Mouse (Mus musculus) mesoderm, embryonic 11.5 days (tissue): ENCODE measurements around the gene Padi3.

Experiments used
- DNase-seq: peaks from one replicate; pipeline ENCODE4 v3.0.0-alpha.2; 2012; ENCODE audit warnings: low read depth, low spot score

Padi3 gene

DNA sequence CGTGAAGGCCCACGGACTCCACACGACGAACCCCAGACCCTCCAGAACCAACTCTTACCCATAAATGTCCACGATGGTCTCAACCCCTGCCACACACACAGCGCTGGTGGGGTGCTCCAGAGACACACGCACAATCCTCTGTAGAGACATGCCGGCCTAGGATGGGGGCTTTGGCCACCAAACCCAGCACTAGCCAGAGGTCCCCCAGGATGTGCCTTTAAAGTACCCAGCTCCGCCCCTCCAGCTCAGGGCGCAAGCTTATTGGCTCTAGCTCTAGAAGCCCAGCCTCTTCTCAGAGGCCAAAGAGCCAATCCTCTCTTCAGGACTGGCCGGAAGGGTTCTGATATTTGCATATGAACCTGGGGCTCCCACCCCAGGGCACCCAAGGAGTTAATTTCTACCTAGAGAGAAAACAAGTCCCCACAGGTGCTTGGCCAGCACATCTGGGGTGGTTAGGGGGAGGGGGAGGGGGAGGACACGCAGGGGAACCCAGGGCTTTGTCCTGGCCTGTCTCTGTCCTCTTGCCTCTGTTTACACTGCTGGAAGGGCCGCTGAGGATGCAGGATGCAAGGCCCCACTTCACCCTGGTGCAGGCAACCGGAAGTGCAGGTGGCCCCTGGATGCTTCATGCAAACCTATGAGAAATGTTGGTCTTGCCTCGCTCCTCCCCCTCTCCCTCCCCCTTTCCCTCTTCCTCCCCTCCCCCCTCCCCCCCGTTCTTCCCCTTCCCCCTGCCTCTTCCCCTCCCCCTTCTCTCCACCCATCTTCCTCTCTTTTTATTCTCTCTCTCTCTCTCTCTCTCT lies at the start of gene Padi3:
Gene Padi3 (minus strand): TSS at position 191 of the 803 bp plus-strand sequence.
- no peak for DNase-seq

DNA sequence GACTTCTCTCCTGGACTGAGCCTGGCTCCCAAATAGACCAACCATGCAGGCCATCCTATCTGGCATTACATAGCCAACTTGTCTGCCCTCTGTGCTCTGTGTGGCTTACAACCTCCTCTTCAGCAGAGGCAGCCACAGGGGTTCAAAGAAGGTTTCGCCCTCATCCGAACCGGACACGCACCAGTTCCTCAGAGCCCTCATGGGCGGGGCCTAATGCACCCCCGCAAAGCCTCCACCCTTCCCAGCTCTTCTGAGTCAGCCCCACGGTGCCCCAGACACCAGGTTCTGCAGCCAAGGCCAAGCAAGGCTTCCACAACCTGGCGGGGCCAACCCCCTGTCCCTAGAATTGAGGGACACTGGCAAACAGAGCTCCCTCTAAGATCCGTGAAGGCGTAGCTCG lies 48.8 kb upstream of the Padi3 start:
- DNase-seq: no peak

DNA sequence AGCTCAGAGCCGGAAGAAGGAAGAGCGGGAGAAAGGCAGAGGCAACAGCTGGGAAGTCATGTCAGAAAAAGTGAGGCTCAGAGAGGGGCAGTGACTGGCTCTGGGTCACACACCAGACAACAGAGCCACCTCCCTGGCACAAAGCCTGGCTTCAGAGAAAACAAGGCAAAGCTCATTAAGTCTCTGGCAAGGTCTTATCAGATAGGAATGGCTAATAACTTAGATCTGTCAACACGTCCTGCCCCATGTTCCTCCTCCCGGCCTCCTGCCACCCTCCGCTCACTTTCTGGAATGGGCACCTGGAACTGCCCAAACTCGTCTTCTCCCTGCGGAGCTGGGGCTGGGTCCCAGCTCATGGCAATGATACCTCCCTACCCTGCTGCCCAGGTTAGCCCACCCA lies 47.4 kb upstream of the Padi3 start:
- no peak for DNase-seq

DNA sequence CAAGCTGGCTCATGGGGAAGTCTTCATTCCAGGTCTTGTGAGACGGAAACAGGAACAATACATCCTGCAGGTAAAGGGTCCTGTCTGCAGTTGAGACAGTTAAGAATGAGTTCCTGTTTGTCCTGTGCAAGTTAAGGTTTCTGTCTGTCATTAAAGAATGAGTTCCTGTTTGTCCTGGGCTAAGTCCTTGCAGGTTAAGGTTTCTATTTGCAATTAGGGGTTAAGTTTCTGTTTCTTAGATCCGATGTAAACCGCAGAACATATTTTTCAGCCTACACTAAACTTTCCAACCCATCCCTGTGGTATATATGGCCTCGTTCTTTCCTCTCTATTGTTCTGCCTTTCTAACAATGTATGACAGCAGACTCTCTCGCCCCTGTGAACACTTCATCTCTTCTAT lies 46.6 kb upstream of the Padi3 start:
- DNase-seq: no peak

DNA sequence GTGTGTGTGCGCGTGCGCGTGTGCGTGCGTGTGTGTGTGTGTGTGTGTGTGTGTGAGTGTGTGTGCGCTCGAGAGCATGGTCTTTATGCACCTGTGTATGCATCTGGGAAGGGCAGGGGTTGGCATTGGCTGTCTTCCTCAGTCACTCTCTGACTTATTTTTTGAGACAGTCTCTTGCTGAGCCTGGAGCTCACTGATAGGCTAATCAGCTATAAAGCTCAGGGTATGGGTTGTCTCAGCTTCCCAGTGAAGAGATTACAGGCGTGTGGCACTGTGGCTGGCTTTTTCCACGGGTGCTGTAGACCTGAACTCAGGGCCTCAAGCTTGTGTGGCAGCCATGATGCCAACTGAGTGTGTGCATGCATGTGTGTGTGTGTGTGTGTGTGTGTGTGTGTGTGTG lies 44.7 kb upstream of the Padi3 start:
- no peak for DNase-seq

DNA sequence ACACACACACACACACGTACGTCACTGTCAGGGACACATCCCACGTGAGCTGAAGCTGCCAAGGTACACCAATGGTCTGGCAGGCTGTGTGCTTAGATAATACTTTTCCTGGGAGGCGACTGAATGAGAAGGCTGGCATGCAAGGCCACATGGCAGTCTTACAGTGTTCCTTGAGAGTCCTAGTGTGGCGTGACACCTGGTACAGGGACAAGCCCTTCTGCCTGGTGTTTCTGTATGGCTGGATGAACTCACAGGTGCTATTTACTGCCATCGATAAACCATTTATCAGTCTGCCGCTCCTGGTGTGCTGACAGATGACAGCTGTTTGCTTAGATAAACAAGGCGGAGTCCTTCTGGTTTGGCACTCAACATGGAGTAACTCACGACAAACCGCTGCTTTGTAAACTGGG lies 44.0 kb upstream of the Padi3 start:
- DNase-seq: no peak

DNA sequence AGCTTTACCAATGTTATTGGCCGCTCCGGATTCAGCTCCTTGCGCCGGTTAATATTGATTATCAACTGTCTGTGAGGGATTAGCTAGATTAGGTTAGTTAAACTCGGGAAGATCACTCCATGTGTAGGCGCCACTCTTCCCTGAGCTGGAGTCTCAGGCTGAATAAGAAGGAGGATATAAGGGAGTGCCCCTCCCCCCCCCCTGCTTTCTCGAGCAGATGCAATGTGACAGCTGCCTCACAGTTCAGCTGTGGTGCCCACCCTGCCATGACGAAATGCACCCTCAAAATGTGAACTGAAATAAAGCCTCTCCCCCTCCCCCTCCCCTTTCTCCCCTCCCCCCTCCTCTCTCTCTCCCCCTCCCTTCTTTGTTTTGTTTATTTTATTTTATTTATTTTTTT lies 43.2 kb upstream of the Padi3 start:
- DNase-seq: no peak

DNA sequence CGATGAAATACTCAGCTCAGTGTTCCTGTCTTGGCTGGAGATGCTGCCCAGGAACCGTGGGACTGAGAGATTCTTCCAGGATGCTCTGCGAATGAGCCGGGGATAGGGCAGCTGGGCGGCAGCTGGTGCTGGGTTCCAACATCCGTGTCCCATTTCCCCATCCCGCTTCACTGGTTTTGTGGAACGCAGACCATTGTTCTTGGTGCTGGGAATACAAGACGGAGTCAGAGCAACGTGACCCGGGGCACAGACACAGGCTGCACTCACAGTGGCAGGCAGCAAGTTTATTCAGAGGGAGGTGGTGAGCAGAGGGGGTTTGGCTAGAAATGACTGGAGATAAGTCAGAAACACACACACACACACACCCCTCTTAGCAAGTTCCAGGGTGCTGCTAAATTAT lies 38.9 kb upstream of the Padi3 start:
- no peak for DNase-seq

DNA sequence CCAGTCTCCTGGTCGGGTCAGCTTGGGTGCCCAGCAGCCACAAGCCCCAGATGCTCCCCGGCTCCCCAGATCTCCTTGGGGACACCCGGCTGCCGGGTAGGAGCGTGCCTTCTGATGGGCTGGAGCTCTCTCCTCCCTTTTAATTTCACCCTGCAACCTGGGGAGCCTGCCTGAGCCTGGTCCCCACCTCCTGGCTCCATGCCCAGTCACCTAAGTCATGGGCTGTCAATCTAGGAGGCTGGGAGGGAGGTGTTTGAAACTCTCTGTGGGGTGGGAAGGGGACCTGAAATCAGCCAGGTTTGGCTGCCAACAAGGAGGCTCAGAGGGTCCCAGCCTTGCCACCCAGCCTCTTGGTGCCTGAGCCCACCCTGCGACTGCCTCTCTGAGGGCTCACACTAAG lies 35.2 kb upstream of the Padi3 start, which contains the start of gene Padi1:
Gene Padi1 (minus strand): TSS at position 113 of the 400 bp plus-strand sequence.
- DNase-seq: no peak

DNA sequence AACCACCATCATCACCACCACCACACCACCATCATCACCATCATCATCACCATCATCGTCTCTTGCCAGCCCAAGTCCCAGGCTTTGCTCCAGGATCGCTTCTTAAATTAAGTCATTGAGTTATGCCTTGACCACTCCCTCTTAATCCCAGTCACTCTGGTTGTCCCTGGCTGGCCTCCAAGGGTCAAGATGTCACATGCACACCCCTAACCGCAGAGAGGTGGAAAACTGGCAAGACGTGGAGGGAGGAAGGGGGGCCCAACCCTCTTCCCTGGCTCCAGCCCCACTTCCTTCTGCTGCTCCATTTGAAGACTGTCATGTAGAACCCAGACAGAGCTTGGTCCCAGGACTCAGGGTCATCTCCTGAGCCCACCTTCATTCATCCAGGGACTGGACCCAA lies 34.5 kb upstream of the Padi3 start:
- DNase-seq: no peak

DNA sequence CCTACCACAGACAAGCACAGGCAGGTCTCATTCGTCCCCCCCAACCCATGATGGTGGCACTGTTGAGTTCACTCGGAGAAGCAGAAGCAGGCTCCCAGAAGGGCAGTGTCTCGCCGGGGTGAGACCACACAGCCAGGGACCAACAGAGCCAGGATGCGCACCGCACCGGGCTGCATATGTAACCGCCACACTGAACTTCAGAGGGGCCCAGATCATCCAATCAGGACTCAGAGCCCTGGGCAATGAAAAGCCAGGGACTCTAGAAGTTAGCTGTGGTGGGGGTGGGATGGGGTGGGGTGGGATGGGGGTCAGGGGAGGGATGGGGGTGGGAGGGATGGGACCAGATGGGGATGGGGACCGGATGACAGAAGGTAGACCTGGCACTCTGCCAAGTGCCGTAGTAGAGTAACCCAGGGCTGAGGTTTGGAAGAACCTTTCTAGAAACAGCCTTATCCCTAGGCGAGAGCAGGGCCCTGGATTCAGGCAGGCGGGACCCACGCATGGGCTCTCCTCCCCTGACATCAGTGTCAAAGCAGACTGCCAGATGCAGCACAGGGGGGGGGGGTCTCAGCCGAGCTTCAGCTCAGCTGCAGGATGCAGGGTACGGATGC lies 33.3 kb upstream of the Padi3 start:
- DNase-seq: no peak

DNA sequence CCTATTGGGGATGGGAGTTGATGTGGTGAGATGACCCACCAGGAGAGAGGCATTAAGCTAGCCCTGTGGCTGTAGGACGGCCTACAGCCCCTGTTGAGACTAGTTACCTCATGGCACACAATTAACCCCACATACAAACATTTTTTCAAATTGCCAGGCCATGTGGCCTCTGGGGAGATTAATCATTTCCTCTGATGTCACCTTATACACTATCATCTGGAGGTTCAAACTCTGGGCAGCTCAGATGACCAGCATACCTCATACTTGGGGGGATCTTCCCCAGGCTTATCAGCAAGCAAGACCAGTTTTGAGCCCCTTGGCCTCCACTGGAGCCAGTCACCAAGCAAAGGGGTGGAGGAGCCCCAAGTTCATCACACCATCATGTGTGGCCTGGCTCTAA lies 32.5 kb upstream of the Padi3 start:
- DNase-seq: no peak

DNA sequence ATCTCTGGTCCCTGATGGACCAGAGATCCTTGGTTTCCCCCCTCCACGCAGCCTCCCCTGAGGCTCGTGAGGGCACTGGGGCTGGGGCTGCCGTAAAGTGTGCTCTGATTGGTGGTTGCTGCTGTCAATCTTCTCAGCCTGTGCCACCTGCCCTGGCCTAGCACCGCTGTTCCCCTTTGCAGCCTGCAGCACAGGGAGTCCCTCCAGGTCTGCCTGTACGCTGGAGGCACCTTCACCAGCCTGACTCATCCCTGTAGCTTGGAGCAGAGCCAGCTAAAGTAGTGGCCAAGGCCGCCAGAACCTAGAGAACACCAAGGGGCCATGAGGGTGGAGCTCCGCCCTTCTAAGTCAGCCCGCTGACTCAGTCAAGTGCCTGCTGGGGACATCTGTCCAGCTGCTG lies 27.4 kb upstream of the Padi3 start:
- DNase-seq: peak; percentile 41

DNA sequence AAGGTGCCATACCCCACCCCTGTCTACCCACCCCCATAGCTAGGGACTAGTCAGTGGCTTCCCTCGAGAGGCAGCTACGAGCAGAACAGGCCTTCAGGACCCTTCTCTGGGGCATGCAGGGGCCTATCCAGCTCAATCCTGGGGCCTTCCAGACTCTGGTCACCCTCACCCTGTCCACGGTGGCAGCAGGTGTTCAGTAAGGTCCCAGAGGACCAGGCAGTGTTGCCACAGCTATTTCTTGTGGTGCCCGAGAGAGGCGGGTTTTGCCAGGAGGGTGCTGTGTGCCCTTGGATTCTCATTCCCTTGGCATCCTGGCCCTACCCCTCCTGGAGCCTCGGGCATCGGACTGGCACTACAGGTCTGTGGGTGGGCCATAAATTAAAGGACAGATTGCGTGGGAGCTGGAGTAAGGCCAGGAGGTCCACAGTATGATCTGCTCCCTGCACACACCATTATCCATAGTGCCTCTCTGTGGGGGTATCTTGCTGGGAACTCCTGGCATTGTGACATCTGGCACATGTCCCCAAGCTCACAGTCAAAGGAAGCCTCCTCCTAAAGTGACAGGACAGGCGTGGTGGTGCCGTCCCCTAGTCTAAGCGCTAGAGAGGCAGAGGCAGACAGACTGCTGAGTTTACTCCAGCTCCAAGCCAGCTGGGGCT lies 25.9 kb upstream of the Padi3 start:
- DNase-seq: no peak

DNA sequence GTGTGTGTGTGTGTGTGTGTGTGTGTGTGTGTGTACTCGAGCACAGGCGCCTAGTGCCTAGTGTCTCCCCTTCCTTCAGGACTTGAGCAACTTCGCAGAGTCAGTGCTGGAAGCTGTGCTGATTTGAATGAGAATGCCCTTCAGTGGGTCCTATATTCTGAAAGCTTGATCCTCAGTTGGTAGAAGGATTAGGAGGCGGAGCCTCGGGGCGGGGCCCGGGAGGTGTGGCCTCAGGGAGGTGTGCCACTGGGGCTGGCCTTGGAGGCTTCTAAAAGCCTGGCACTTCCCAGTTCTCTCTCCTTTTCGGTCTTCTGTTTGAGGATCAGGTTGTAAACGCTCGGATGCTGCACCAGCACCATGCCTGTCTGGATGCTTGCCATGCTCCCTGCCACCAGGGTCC lies 25.2 kb upstream of the Padi3 start:
- no peak for DNase-seq

DNA sequence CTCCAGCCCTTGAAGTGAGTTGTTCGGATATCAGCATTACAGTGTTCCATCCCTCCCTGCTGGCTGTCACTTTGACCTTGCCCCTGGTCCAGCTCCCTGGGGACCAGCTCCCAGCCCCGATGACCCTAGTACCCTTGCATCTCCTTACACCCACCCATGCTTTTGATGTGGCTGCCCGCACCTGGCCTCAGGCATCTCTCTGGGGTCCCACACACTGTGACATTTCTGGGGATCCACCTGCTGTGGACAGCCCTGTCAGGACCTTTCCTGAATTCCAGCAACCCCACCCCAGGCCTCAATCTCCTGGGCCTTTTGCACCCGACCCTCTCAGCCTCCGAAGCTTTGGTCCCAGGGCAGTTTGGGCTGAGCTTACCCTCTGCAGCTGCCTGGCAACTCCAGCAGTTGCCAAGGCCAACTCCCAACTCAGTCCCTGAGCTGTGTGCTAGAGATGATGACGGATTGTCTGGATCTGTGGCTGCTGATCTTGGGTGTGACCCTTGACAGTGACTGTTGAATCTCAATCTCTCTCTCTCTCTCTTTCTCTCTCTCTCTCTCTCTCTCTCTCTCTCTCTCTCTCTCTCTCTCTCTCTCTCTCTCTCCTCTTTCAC lies 24.0 kb upstream of the Padi3 start:
- no peak for DNase-seq

DNA sequence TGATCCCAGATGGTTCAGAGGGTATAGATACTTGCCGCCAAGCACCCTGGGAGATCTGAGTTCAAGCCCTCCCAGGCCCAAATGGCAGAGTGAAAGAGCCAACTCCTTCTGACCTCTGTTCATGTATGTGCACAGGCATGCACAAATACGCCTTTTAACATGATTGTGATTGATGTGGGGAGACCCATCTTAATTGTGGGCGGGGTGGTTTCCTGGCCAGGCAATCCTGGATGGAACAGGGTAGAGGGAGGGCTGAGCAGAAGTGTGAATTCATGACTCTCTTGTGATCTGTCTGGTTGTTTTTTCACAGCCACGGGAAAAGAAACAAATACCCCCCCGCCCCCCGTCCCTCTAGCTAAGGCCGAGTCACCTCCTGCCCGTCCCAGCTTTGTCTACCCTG lies 22.4 kb upstream of the Padi3 start:
- DNase-seq: no peak

DNA sequence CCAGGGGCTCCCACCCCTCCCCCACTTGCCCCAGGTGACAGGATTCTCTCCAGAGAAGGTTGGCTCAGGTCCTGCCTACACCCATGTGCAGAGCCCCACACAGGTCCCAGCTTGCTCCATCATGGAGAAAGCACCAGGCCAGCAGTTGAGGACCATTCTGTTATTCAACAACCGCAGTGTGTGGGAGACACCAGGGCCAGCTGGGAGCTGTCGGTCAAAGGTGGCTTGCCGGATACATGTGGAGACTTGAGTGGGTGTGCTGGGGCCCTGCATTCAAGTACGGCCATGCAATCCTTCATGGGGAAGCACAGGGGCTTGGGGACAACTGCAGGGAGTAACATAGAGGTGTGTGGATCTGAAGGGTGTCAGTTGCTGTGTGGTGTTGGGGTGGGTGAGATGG lies 21.4 kb upstream of the Padi3 start:
- no peak for DNase-seq

DNA sequence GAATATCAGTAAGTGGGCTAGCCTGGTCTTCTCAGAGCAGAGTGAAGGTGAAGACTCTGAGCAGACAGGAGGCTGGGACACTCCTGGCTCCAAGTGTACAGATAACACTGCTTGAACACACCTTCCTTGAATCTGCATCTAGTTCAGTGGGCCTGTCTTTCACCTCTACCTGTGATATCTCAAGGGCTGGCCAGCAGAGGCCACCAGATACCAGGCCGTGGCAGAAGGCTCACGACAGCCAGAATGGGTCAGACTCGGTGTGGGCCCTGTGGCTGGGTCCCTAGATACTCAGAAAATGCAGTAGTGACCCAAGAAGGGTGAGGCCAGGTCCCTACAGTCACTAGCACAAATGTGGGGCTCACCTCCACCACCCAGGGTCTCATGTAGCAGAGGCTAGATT lies 16.8 kb upstream of the Padi3 start:
- DNase-seq: no peak

DNA sequence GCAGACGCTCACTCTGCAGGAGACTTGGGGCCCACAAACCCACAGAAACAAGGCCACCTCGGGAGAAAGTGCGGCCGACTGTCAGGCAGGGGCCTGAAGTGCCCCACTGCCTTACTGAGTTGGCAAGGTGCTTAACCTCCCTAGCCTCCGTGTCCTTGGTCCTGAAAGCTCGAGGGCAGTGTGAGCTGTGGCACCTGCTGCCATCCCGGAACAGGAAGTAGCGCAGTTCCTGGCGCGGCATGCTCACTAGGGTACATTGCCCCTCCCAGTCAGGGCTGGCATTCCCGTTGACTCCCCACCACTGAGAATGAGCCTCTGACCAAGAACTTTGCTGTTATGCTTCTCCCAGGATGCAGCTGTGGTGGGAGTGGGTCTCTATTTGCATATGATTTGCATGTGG lies 15.5 kb upstream of the Padi3 start:
- DNase-seq: no peak

DNA sequence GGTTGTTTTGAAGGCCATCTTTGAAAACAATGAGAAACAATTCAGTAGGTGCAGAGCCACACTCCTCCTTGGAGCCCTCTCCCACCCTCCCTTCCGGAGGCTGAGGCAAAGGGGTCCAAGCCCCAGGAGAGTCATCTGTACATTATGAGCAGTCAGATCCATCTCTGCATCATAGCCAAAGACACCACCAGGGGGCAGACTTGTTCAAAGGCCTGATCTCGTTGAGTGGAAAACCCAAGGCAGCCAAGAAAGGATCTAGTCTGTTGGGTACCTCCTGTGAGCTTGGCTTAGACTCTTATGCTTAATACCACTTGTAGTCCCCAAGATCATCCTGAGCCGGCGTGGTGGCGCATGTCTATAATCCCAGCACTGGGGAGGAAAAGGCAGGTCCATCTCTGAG lies 11.5 kb upstream of the Padi3 start:
- peak; percentile 57 for DNase-seq

DNA sequence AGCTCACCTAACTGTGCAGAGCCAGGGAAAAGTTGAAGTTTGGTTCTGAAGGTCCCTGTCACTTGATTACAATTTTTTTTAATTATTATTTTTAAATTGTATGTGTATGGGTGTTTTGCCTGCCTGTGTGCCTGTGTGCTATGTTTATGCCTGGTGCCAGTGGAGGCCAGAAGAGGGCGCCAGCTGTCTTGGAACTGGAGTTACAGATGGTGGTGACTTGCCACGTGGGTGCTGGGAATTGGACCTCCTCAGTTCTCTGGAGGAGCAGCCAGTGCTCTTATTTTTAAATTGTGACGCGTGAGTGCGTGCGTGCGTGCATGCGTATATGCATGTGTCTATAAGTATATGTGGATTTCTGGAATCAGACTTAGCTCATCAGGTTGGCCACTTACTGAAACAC lies 7.0 kb upstream of the Padi3 start:
- DNase-seq: no peak
